Mouse (Mus musculus): ENCODE measurements around the gene Ehd4. TPM values are rescaled to one million over a fixed set of nuclear protein-coding genes. Genes with fewer than 3 reads are reported as not detected.

Ehd4 gene
- polyA plus RNA-seq, 1 experiment = 24.4 TPM

DNA sequence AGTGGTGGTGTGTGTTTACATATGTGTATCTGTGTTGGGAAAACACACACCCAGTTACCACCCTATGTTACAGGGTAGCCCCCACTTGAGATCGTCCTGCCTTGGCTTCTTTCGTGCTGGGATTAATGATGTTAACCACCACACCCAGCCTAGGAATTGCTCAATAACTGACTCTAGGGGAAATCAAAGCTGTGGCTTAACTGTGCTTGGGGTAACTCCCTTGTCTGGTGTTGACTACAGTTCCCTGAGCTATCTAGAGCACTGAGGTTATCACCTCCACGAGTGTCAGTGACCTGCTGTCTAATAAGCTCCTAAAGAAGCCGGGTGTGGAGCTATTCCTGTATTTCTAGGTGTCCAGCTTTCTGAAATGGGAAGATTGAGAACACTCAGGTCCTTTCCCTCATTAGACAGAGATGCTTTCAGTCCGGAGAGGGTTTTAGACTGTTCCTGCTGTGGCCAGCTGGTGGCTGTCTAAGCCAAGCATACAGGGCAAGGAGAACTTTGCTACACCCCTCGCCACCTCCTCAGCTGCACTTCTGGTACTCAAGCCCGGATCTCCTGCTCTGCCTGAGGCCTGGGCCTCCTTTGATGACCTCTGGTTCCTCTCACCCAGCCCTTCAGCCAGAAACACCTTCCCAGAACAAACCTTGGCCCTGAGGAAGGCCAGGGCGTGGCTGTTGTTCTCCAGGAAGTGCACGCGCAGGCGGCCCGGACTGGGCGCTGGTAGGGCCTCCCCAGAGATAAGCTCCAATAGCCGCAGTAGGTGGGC, 69.6 kb downstream of the Ehd4 start:
- Histone ChIP-seq H3K27me3 (ENCODE audit: control insufficient read depth, insufficient read depth, low read length, poor library complexity, severe bottlenecking) (no peaks in the 10 kb centered on the region), H3K27ac (ENCODE audit: insufficient read depth, low read length) (no peak overlapping the region), H3K4me1 (ENCODE audit: control insufficient read depth, insufficient read depth, low read length) (no peaks in the 10 kb centered on the region), H3K4me3 (ENCODE audit: low read depth, low read length) (no peak overlapping the region), H3K9me3 (replicated peaks; ENCODE audit: control insufficient read depth, insufficient read depth, low read length, poor library complexity, severe bottlenecking) (no peaks in the 10 kb centered on the region), H3K36me3 (ENCODE audit: control insufficient read depth, insufficient read depth, low read length, poor library complexity, severe bottlenecking) (no peaks in the 10 kb centered on the region), H3K9ac (ENCODE audit: low read depth, poor library complexity, severe bottlenecking) (no peak overlapping the region)
- TF ChIP-seq CTCF (IDR thresholded peaks at IDR 0.05; ENCODE audit: low read depth, low read length) (peak; percentile 36), POLR2A (IDR thresholded peaks at IDR 0.05; ENCODE audit: insufficient read depth, low read length) (no peak)

DNA sequence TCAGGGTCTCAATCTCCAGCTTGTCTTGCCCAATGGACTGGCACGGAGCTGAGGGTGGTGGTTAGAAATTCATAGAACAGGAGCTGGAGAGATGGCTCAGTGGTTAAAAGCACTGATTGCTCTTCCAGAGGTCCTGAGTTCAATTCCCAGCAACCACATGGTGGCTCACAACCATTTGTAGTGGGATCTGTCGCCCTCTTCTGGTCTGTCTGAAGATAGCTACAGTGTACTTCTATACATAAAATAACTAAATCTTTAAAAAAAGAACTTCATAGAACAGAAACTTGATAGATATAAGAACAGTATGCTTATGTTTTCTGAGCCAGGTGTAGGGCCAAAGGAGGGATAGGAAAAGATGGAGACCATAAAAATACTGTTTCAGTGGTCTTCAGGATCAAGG, 72.0 kb downstream of the Ehd4 start:
- no peaks in the 10 kb centered on the region for H3K27me3 ChIP-seq (ENCODE audit: control insufficient read depth, insufficient read depth, low read length, poor library complexity, severe bottlenecking)
- TF ChIP-seq EP300 (IDR thresholded peaks at IDR 0.05; ENCODE audit: insufficient read depth, low read depth, low read length) (no peak), CTCF (IDR thresholded peaks at IDR 0.05; ENCODE audit: low read depth, low read length) (no peak), POLR2A (IDR thresholded peaks at IDR 0.05; ENCODE audit: insufficient read depth, low read length) (no peak)
- H3K27ac ChIP-seq (ENCODE audit: insufficient read depth, low read length) = no peak overlapping the region
- no peaks in the 10 kb centered on the region for H3K36me3 ChIP-seq (ENCODE audit: control insufficient read depth, insufficient read depth, low read length, poor library complexity, severe bottlenecking)
- no peak overlapping the region for H3K9ac ChIP-seq (ENCODE audit: low read depth, poor library complexity, severe bottlenecking)
- no peaks in the 10 kb centered on the region for H3K4me1 ChIP-seq (ENCODE audit: control insufficient read depth, insufficient read depth, low read length)
- no peaks in the 10 kb centered on the region for H3K9me3 ChIP-seq (replicated peaks; ENCODE audit: control insufficient read depth, insufficient read depth, low read length, poor library complexity, severe bottlenecking)
- H3K4me3 ChIP-seq (ENCODE audit: low read depth, low read length) = no peak overlapping the region

DNA sequence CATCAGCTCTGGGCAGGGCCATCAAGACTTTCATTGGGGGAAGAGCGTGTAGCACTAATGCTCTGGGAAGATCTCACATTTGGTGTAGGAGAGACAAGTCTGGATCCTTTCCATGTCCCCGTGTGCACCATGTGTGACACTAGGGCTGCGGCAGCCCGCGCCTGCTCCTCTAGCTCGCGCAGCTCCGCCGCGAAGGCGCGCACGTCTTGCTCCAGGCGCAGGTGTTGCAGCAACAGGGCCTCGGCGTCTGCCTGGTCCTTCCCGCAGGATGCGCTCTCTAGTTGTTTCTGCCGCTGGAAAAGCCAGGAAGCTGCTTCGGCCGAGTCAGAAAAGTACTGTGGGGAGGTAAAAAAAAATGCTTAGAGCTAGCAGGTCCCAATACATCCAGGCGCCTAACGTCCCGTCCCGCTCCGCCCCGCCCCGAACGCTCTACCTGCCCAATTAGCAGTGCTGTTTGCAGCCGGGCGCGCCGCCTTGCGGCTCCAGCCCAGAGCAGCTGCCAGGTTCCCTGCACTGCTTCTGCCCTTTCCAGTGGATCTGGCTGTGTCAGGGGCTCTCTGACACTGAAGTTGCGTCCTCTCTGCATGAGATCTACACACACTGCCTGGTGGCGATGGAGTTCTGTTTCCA, 78.2 kb downstream of the Ehd4 start:
- no peaks in the 10 kb centered on the region for H3K4me1 ChIP-seq (ENCODE audit: control insufficient read depth, insufficient read depth, low read length)
- peak overlapping the region; percentile 48 for H3K4me3 ChIP-seq (ENCODE audit: low read depth, low read length)
- peak; percentile 70 for TF ChIP-seq CTCF (IDR thresholded peaks at IDR 0.05; ENCODE audit: low read depth, low read length)
- no peak for TF ChIP-seq EP300 (IDR thresholded peaks at IDR 0.05; ENCODE audit: insufficient read depth, low read depth, low read length)
- no peak for TF ChIP-seq POLR2A (IDR thresholded peaks at IDR 0.05; ENCODE audit: insufficient read depth, low read length)
- H3K27me3 ChIP-seq (ENCODE audit: control insufficient read depth, insufficient read depth, low read length, poor library complexity, severe bottlenecking) = no peaks in the 10 kb centered on the region
- no peaks in the 10 kb centered on the region for H3K36me3 ChIP-seq (ENCODE audit: control insufficient read depth, insufficient read depth, low read length, poor library complexity, severe bottlenecking)
- H3K9me3 ChIP-seq (replicated peaks; ENCODE audit: control insufficient read depth, insufficient read depth, low read length, poor library complexity, severe bottlenecking) = no peaks in the 10 kb centered on the region
- H3K27ac ChIP-seq (ENCODE audit: insufficient read depth, low read length) = no peak overlapping the region
- H3K9ac ChIP-seq (ENCODE audit: low read depth, poor library complexity, severe bottlenecking) = peak overlapping the region; percentile 3

DNA sequence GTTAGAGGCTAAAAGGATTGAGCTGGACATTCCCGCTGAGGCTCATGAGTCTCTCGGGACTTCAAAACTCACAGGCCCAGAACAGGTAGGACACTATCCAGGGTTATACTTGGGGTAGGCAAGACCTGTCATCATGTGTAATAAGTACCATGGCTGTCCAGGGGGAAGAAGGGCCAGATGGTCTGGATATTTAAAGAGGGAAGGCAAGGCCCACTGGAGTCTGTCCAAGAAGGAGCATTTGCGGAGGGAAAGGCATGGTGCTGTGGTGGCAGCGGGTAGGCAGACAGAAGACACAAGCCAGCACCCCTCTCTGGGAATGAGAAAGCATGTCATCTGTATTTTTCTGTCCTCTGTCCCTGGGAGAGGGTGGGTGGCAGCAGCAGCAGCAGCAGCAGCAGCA, 80.3 kb downstream of the Ehd4 start:
- Histone ChIP-seq H3K9me3 (replicated peaks; ENCODE audit: control insufficient read depth, insufficient read depth, low read length, poor library complexity, severe bottlenecking) (no peaks in the 10 kb centered on the region), H3K9ac (ENCODE audit: low read depth, poor library complexity, severe bottlenecking) (no peak overlapping the region), H3K27me3 (ENCODE audit: control insufficient read depth, insufficient read depth, low read length, poor library complexity, severe bottlenecking) (no peaks in the 10 kb centered on the region), H3K4me3 (ENCODE audit: low read depth, low read length) (no peak overlapping the region), H3K4me1 (ENCODE audit: control insufficient read depth, insufficient read depth, low read length) (no peaks in the 10 kb centered on the region), H3K36me3 (ENCODE audit: control insufficient read depth, insufficient read depth, low read length, poor library complexity, severe bottlenecking) (no peaks in the 10 kb centered on the region), H3K27ac (ENCODE audit: insufficient read depth, low read length) (no peak overlapping the region)
- TF ChIP-seq CTCF (IDR thresholded peaks at IDR 0.05; ENCODE audit: low read depth, low read length) (no peak), POLR2A (IDR thresholded peaks at IDR 0.05; ENCODE audit: insufficient read depth, low read length) (no peak), EP300 (IDR thresholded peaks at IDR 0.05; ENCODE audit: insufficient read depth, low read depth, low read length) (no peak)

DNA sequence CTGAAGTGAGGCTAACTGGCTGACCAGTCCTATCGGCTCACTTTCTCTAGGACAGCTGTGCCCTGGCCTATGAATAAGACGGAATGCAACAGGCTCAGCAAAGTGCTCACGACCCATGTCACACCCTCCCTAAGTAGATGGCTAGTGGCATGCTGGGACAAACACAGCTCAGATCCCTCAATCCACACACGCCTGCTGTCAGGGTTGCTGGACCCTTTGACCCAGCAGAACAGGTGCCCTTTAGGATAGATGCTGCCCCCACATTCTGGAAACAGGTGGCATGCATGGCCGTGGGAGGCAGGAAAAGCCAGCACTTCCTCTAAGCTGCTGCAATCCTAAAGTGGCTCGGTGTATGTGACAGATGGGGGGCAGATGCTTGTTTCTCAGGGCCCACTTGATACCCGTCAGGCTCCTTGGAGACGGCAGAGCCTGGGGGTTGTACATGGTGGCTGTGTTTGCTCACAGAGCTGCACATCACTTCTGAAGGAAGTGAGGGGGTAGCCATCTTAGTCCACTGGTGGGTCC, 84.9 kb downstream of the Ehd4 start:
- Histone ChIP-seq H3K27ac (ENCODE audit: insufficient read depth, low read length) (no peak overlapping the region), H3K36me3 (ENCODE audit: control insufficient read depth, insufficient read depth, low read length, poor library complexity, severe bottlenecking) (no peaks in the 10 kb centered on the region), H3K9ac (ENCODE audit: low read depth, poor library complexity, severe bottlenecking) (no peak overlapping the region), H3K27me3 (ENCODE audit: control insufficient read depth, insufficient read depth, low read length, poor library complexity, severe bottlenecking) (no peaks in the 10 kb centered on the region), H3K4me1 (ENCODE audit: control insufficient read depth, insufficient read depth, low read length) (no peaks in the 10 kb centered on the region), H3K4me3 (ENCODE audit: low read depth, low read length) (no peak overlapping the region), H3K9me3 (replicated peaks; ENCODE audit: control insufficient read depth, insufficient read depth, low read length, poor library complexity, severe bottlenecking) (no peaks in the 10 kb centered on the region)
- no peak for TF ChIP-seq EP300 (IDR thresholded peaks at IDR 0.05; ENCODE audit: insufficient read depth, low read depth, low read length)
- TF ChIP-seq CTCF (IDR thresholded peaks at IDR 0.05; ENCODE audit: low read depth, low read length) = no peak
- no peak for TF ChIP-seq POLR2A (IDR thresholded peaks at IDR 0.05; ENCODE audit: insufficient read depth, low read length)

Measured in ES-Bruce4 (cell line).